Mouse (Mus musculus) embryonic facial prominence, embryonic 12.5 days (tissue): ENCODE measurements around the gene Slc41a2. TPM values are rescaled to one million over a fixed set of nuclear protein-coding genes. Genes with fewer than 3 reads are reported as not detected.
"Not testable (repeated sequence)": the region's sequence is repeated elsewhere in the genome, so short reads cannot be mapped to it uniquely, and the experiment has no call there.

Source experiments
- ATAC-seq: fragments of 200-750 bp; cut with Nextera tagmentation; 2 replicates; pipeline ENCODE4 v1.8.0; 2017; ENCODE audit not compliant: insufficient number of reproducible peaks, insufficient read depth, low FRiP score, low TSS enrichment
- H3K27ac ChIP-seq: fragments of 300-500 bp; sonication (generic); 2 replicates; pipeline ENCODE4 v1.5.1; 2016; ENCODE audit warnings: mild to moderate bottlenecking
- H3K27me3 ChIP-seq: fragments of 300-500 bp; sonication (generic); 2 replicates; pipeline ENCODE4 v1.6.1; 2016; ENCODE audit warnings: mild to moderate bottlenecking, moderate library complexity
- H3K36me3 ChIP-seq: fragments of 300-500 bp; sonication (generic); 2 replicates; pipeline ENCODE4 v1.6.1; 2016; ENCODE audit warnings: mild to moderate bottlenecking
- H3K4me1 ChIP-seq: fragments of 300-500 bp; sonication (generic); 2 replicates; pipeline ENCODE4 v1.6.1; 2016
- H3K4me2 ChIP-seq: fragments of 300-500 bp; sonication (generic); replicated peaks from 2 replicates; pipeline ENCODE4 v1.6.1; 2016; ENCODE audit warnings: mild to moderate bottlenecking, moderate library complexity
- H3K4me3 ChIP-seq: fragments of 300-500 bp; sonication (generic); 2 replicates; pipeline ENCODE4 v1.5.1; 2016; ENCODE audit warnings: mild to moderate bottlenecking
- H3K9ac ChIP-seq: fragments of 300-500 bp; sonication (generic); 2 replicates; pipeline ENCODE4 v1.6.1; 2016; ENCODE audit warnings: mild to moderate bottlenecking, moderate library complexity
- H3K9me3 ChIP-seq: fragments of 300-500 bp; sonication (generic); 2 replicates; pipeline ENCODE4 v1.6.1; 2016; ENCODE audit warnings: mild to moderate bottlenecking, moderate library complexity
- WGBS: fragments of 180-500 bp; shearing (Covaris S2); methylation state at CpG from one replicate; pipeline ENCODE4 v1.1.7; 2016; 5-methylcytosine and 5-hydroxymethylcytosine counted together
- polyA plus RNA-seq: library from polyadenylated mRNA; unstranded; fragments of >200 nt; fragmentation: Nextera tagmentation; extraction: Ambion mirVana; gene quantifications from 2 replicates; pipeline ENCODE4 v1.2.1, GENCODE M21; 2016

Slc41a2 gene
- polyA plus RNA-seq, 1 experiment from 2014 or later = 1.3 TPM

DNA sequence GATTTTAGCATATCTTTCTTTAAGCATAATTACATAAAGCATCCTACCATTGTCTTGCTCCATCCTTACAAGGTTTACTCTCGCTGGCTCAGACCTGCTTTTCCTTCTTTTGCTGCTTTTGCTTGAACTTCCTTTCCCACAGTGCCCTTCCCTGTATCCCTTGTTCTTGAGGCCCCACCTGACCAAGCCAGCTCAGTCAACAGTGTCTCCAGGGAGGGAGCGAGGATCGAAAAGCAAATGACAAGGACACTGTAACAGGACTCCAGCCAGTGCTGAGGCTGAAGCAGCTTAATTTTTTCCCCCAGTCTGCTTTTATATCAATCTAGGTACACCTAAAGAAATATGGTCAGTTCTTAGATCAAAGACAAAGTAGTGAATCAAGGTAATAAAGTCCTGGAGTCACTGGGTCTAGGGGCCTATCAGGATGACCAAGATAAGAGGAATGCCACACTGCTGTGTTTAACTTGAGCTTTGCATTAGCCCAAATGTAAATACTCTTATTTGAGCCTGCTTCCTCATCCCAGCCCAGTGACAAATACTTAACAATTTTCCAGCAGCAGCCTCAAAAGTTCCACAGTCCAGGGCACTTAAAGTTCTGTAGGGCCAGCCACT lies 36.5 kb upstream of the Slc41a2 start:
- Histone ChIP-seq H3K27ac (no peak overlapping the region), H3K4me3 (no peak overlapping the region), H3K9me3 (no peaks in the 10 kb centered on the region), H3K36me3 (peaks cover 32% of the 10 kb centered on the region), H3K4me1 (no peaks in the 10 kb centered on the region), H3K4me2 (no peak overlapping the region), H3K27me3 (no peaks in the 10 kb centered on the region), H3K9ac (no peak overlapping the region)
- ATAC-seq = no peak
- 87% methylated on average over 3 of the region's 3 CpGs for WGBS

GRCm38 (mm10) chr10:83368918-83369317 lies 31.2 kb upstream of the Slc41a2 start:
- WGBS = 80% methylated on average over 5 of the region's 5 CpGs

DNA sequence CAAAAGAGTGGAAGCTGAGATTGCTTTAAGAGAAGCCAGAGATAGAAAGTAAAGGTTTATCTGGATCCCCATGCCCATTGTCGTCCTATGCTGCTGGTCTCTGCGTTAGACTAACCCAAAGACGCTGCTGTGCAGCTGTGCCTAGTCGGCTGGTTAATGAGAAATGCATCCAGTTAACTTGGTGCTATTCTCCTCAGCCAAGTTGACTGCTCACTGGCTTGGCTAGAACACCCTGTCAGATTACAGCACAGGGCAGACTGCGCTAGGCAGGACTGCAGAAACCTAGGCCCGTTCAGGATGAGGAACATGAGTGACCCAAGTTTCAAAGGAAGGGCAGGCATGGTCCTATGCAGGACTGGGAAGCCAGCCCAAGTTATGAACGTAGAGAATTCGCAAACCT lies 25.8 kb upstream of the Slc41a2 start:
- H3K4me3 ChIP-seq = no peak overlapping the region
- H3K27me3 ChIP-seq = no peaks in the 10 kb centered on the region
- no peaks in the 10 kb centered on the region for H3K9me3 ChIP-seq
- peaks cover 9% of the 10 kb centered on the region for H3K4me1 ChIP-seq
- H3K4me2 ChIP-seq = no peak overlapping the region
- no peak overlapping the region for H3K27ac ChIP-seq
- H3K9ac ChIP-seq = no peak overlapping the region
- ATAC-seq = no peak
- 95% methylated on average over 8 of the region's 8 CpGs for WGBS
- peaks cover 57% of the 10 kb centered on the region for H3K36me3 ChIP-seq

More at GRCm38 (mm10) chr10:83368918-83369317, 31.2 kb upstream of the Slc41a2 start:
- H3K4me1 ChIP-seq = no peaks in the 10 kb centered on the region
- H3K27ac ChIP-seq = no peak overlapping the region
- H3K9me3 ChIP-seq = no peaks in the 10 kb centered on the region
- no peaks in the 10 kb centered on the region for H3K27me3 ChIP-seq
- peaks cover 62% of the 10 kb centered on the region for H3K36me3 ChIP-seq
- no peak overlapping the region for H3K4me2 ChIP-seq
- no peak for ATAC-seq
- no peak overlapping the region for H3K4me3 ChIP-seq
- no peak overlapping the region for H3K9ac ChIP-seq

GRCm38 (mm10) chr10:83361643-83362382 lies 24.1 kb upstream of the Slc41a2 start:
- Histone ChIP-seq H3K9ac (no peak overlapping the region), H3K4me3 (peak overlapping the region; percentile 89; the same call in 1 of the 2 replicates), H3K36me3 (peaks cover 45% of the 10 kb centered on the region), H3K4me1 (peaks cover 9% of the 10 kb centered on the region), H3K9me3 (no peaks in the 10 kb centered on the region), H3K27me3 (no peaks in the 10 kb centered on the region), H3K27ac (no peak overlapping the region), H3K4me2 (peak overlapping the region; percentile 63)
- 50% methylated on average over 5 of the region's 5 CpGs for WGBS
- no peak for ATAC-seq

- 2% methylated on average over 40 of the region's 40 CpGs for WGBS
- Histone ChIP-seq H3K9me3 (no peaks in the 10 kb centered on the region), H3K27me3 (no peaks in the 10 kb centered on the region), H3K4me2 (peak overlapping the region; percentile 63), H3K36me3 (peaks cover 30% of the 10 kb centered on the region), H3K4me3 (peak overlapping the region; percentile 89), H3K4me1 (peaks cover 9% of the 10 kb centered on the region), H3K27ac (peak overlapping the region; percentile 80), H3K9ac (peak overlapping the region; percentile 84)
- ATAC-seq = peak; percentile 72
Observed at GRCm38 (mm10) chr10:83360356-83360755, 22.7 kb upstream of the Slc41a2 start.

- Histone ChIP-seq H3K4me3 (peak within 1 kb of the TSS; percentile 89), H3K27ac (peak within 1 kb of the TSS; percentile 80), H3K36me3 (peaks cover 26% of the 10 kb centered on the region), H3K9ac (peak within 1 kb of the TSS; percentile 84), H3K4me1 (peaks cover 9% of the 10 kb centered on the region), H3K4me2 (peak within 1 kb of the TSS; percentile 63), H3K9me3 (no peaks in the 10 kb centered on the region), H3K27me3 (no peaks in the 10 kb centered on the region)
- peak; percentile 97 for ATAC-seq
- WGBS = under 1% methylated on average over 30 of the region's 30 CpGs
Observed at GRCm38 (mm10) chr10:83359956-83360355, 22.3 kb upstream of the Slc41a2 start, which contains the start of gene D10Wsu102e. TSS of gene D10Wsu102e (plus strand) at chr10:83360221.

DNA sequence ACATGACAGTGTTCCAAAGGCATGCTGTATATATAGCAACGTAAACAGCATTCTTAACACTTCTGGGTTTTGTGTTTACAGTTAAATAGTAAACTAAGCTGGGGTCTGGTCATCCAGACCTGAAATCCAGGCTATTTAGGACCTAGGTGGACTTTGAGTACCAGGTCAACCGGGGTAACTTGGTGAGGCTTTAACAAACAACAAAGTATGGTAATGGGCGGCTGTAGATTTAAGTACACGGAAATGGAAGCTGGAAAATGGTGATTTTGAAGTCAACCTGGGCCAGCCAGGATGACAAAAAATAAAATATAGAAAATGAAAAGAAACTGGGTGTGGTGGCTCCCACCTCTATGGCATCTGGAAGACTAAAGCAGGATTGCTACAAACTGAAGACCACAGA lies 21.8 kb upstream of the Slc41a2 start:
- no peak for ATAC-seq
- H3K9me3 ChIP-seq = no peaks in the 10 kb centered on the region
- H3K36me3 ChIP-seq = peaks cover 21% of the 10 kb centered on the region
- H3K4me3 ChIP-seq = peak overlapping the region; percentile 89
- H3K4me2 ChIP-seq = peak overlapping the region; percentile 63
- peaks cover 9% of the 10 kb centered on the region for H3K4me1 ChIP-seq
- no peaks in the 10 kb centered on the region for H3K27me3 ChIP-seq
- no peak overlapping the region for H3K9ac ChIP-seq
- 0 out of 2 replicates have a peak overlapping the region, but pooled peaks have one; percentile 46 for H3K27ac ChIP-seq
- whole genome bisulfite sequencing = 86% methylated on average over 4 of the region's 4 CpGs

DNA sequence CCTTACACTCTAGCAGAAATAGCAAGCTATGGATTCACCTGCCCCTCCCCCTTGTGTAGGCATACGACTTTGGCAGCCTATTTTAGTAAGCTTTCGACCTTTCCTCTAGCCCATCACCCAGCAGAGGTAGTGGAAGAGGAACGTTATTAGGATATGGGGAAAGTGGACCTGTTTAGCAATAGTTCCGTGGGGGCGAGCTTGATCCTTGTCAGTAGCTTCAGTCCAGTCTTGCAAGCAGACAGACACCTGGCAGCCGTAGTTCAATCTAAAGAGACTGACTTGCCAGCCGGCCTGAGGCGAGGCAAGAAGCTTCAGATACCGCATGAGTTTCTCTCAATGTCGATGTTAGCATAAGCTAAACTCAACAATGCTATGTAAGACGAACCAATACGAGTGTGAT lies 18.7 kb upstream of the Slc41a2 start:
- Histone ChIP-seq H3K9ac (no peak overlapping the region), H3K27me3 (no peaks in the 10 kb centered on the region), H3K4me3 (no peak overlapping the region), H3K9me3 (no peaks in the 10 kb centered on the region), H3K27ac (no peak overlapping the region), H3K4me1 (peaks cover 9% of the 10 kb centered on the region), H3K36me3 (no peaks in the 10 kb centered on the region), H3K4me2 (no peak overlapping the region)
- no peak for ATAC-seq
- 82% methylated on average over 12 of the region's 12 CpGs for WGBS

DNA sequence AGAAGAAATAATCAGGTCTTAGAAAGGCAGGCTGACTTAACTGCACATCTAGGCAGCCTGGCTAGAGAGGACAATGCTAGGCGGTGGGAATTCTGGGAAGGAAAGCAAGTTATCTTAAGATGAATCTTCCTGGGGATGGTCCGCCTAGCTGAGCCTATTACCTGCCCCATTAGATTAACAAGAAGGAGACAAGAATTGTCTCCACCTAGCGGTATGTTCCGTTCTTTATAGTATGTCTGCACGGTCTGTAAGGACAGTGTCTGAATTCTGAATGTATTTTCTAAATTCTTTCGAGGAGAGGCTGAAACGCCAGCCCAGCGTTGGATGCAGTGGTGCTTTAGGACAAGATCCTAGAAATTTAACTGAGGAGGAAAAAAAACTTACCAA lies 16.6 kb upstream of the Slc41a2 start:
- ATAC-seq = no peak
- Histone ChIP-seq H3K4me1 (0 out of 2 replicates have a peak, but pooled peaks cover 4% of the 10 kb centered on the region), H3K27me3 (no peaks in the 10 kb centered on the region), H3K9me3 (no peaks in the 10 kb centered on the region), H3K36me3 (no peaks in the 10 kb centered on the region), H3K4me3 (no peak overlapping the region), H3K27ac (no peak overlapping the region), H3K9ac (no peak overlapping the region), H3K4me2 (no peak overlapping the region)
- WGBS = 64% methylated on average over 8 of the region's 8 CpGs

DNA sequence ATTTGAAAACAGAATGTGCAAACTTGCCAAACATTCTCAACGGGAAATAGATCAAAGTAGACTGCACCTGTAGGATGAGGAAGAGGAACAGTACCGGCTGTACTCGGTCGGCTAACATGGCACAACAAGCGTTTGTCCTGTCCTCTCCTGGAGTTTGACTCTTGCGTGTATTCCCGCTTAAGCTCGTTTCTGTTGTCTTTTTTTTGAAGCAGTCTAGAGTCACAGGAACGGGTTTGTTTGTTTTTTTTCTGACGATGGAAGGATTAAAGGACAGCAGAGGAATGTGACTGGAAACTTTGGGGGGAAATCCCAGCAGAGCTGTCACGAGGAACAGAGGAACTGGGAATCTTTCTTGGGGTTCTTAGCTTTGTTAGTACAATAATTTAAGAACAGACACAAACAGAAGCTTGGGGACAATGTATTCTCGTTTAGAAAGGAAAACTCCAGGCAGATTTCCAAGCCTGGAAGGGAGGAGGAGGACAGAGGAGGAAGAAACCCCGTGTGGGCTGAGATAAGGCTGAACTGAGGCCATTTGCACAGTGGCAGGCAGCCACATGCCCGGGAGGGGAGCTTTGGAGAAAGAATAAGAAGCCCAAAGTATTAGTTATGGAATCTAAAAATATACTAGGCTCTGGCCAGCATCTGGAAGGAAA lies 16.1 kb upstream of the Slc41a2 start:
- H3K27ac ChIP-seq = no peak overlapping the region
- WGBS = 41% methylated on average over 14 of the region's 14 CpGs
- H3K36me3 ChIP-seq = no peaks in the 10 kb centered on the region
- H3K9ac ChIP-seq = no peak overlapping the region
- no peak for ATAC-seq
- H3K4me2 ChIP-seq = 0 out of 2 replicates have a peak overlapping the region, but pooled peaks have one; percentile 7
- H3K4me3 ChIP-seq = no peak overlapping the region
- H3K27me3 ChIP-seq = no peaks in the 10 kb centered on the region
- no peaks in the 10 kb centered on the region for H3K9me3 ChIP-seq
- 0 out of 2 replicates have a peak, but pooled peaks cover 4% of the 10 kb centered on the region for H3K4me1 ChIP-seq

GRCm38 (mm10) chr10:83351779-83352178 lies 14.1 kb upstream of the Slc41a2 start:
- 68% methylated on average over 4 of the region's 4 CpGs for WGBS
- not testable (repeated sequence) for H3K4me1 ChIP-seq, H3K27me3 ChIP-seq, H3K9ac ChIP-seq, H3K4me3 ChIP-seq, H3K9me3 ChIP-seq, H3K27ac ChIP-seq, ATAC-seq, H3K4me2 ChIP-seq, H3K36me3 ChIP-seq
